Mouse (Mus musculus) large intestine, adult 2 months (tissue): ENCODE results near the gene Erich2. TPM values are rescaled to one million over a fixed set of nuclear protein-coding genes. Genes with fewer than 3 reads are reported as not detected.

Experiments used
- DNase-seq: peaks from one replicate; pipeline ENCODE4 v3.0.0-alpha.2; 2012; ENCODE audit warnings: low read depth, low spot score
- WGBS: fragments of 180-500 bp; shearing (Covaris S2); methylation state at CpG from one replicate; pipeline ENCODE4 v1.1.7; 2018; 5-methylcytosine and 5-hydroxymethylcytosine counted together
- polyA plus RNA-seq: library from polyadenylated mRNA; depleted of rRNA; stranded (reverse); fragments of >200 nt; gene quantifications from 2 replicates; pipeline ENCODE4 v1.2.3, GENCODE M21; 2012

The Erich2 gene
- polyA plus RNA-seq, 1 experiment: 0.31 TPM

DNA sequence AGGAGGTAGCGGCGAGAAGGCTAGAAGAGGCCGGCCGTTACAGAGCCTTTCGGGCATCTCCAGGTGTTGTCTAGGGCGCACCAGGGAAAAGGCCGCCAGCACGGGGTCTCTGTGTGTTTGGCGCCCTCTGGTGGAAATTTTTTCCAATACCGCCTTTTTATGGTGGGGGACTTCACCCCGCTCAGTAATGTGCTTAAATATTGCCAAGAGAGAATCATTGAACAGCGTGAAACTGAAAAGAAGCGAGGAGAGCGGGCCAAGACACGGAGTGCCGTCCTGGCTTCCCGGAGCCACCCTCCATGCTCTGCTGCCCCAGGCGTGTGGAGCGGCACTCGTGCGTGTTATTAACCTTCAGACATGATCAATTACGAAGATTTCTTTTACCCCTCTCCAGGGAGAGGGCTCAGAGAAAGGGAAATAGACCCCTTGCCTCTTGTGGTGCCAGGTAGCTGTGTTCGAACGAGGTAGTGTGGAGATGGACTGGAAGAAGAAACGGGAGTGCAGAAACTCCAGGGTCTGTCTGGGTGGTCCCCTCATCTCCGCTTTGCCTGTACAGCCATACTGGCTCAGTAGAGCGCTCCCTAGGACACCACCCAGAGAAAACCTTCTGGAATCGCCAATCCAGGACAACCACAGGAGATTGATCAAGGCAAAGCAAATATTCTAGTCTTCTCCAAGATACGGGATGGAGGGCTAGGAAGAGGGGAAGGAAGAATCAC is 52.6 kb downstream of the Erich2 start:
- no peak for DNase-seq
- 2% methylated on average over 29 of the region's 29 CpGs for WGBS

DNA sequence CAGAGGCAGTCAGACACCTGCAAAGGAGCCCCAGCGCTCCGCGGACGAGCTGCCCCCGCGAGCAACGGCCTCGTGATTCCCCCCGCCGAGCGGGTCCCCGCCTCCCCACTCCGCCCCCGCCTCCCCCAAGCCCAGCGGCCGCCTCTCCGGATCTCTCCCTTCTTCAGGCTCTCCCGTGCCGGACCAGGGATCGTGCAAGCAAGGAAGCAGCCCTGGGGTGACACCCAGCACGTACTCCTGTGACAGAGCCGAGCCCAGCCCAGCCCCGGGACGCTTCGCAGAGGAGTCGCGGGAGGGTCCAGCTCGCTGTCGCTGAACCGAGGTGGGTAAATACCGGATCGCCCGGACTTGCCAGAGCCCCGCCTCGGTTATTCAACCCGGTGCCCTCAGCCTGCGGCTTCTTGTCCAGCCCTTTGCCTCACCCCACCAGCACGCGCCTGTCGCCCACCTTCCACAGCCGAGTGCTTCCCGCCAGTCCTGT is 53.4 kb downstream of the Erich2 start:
- no peak for DNase-seq
- 2% methylated on average over 41 of the region's 42 CpGs for WGBS

- 1% methylated on average over 34 of the region's 34 CpGs for WGBS
- DNase-seq: no peak
Measured at GRCm38 (mm10) chr2:70562611-70562980, 54.0 kb downstream of the Erich2 start.

- whole genome bisulfite sequencing: 2% methylated on average over 40 of the region's 40 CpGs
- no peak for DNase-seq
Measured at GRCm38 (mm10) chr2:70562981-70563671, 54.5 kb downstream of the Erich2 start.

DNA sequence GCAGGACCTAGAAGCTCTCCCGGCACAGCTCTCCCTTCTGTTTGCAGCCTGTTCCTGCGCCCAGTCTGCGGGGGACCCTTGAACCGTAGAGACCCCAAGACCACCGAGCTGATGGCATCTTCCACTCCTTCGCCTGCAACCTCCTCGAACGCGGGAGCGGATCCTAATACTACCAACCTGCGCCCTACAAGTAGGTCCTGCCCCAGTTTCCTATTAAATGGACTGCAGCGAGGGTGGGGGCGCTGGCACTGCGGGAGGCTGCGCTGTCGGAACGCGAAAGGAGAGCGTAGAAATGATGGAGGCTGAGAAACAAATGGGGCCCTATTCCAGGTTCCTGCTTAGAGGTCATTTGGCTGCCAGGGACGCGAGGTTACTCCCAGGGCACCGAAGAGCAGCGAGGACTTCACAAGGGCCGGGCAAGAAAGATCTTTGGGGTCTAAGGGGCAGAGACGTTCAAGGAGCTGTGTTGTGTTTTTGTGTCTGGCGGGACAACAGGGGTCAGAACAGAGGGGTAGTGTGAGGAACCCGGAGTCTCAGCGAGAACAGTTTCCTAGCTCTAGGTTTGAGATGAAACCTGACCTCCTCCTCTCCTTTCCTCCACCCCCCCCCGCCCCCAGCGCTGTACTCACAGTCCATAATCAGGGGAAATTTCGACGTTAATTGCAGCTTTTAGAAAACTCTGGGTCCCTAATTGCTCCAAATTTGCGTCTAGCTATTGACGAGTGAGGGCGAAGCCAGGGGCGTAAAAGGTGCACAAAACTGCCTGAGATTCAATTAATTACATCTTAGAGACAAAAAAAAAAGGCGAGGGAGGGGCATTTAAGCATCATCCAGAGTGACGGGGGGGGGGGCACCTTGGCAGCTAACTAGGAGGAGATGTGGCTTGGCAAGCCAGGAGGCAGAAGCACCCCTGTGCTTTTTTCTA is 55.4 kb downstream of the Erich2 start:
- DNase-seq: no peak
- WGBS: 2% methylated on average over 38 of the region's 38 CpGs

DNA sequence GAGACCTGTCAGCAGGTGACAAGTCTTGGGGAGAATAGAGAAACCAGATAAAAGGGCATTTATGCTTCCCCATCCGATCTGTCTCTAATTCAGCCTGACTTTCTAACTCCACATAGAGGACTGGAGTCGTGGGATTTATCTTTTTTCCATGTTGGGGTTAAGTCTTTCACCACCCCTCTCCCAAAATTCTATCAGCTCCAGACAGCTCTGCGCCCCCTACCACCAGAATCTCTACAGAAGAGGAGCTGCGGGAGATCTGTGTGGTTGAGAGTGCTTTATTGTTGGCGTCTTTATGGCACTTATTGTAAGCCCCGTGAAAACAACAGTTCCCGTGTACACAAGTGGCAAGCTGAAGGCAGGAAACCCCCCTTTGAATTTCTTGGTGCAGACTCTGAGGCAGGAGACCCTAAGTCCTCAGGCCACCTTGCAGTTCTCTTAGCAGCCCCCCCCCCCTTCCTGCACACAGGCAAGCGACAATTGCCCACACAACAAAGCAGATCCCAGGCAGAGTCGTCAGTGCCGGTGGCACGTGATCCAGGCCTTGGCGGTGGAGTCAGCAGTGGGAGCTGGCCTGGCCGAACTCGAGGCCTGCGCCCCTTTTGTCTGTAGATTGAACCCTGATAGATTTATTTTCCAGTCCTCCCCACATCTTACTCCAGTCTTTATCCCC is 56.2 kb downstream of the Erich2 start:
- 6% methylated on average over 15 of the region's 15 CpGs for WGBS
- no peak for DNase-seq

DNA sequence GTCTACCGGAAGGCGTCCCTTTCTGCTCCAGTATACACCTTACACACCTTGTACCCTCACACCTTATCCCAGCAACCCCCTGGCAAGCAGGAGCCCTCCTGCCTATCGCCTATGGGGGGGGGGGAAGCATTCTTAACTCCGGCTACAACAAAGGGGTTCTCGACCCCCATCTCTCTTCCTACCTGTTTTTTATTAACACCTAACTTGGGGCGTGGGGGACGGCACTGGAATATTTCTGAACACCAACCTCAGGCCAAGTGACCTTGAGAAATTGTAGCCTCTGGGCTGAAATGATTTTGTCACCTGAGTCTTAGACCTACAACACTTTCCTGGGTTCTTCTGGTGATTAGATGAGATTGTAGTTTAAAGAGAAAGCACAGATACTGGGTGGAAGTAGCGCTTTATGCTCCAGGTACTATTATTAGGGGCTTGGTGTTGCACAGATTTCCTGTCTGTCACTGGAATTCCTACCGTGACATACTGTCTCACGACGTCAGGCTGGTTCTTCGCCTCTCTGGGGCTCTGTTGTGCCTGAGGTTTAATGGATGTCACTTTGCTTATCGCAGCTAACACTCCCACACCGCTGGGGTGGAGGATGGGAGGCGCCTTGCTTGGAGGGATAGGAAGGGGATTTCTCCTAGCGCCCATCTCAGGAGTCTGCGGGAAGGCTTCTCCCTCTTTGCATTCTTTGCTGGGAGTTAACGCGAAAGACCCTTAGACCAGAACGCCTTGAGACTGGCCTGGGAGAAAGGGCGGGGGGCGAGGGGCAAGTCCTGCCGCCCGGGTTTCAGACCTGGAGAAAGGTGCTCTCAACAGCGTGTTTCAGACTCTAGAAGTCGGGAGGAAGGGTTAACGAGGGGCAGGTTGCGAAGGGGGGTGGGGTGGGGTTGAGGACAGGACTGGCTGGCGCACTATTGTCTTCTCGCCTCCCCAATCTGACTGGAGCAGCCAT is 57.3 kb downstream of the Erich2 start:
- 8% methylated on average over 30 of the region's 30 CpGs for WGBS
- DNase-seq: no peak

DNA sequence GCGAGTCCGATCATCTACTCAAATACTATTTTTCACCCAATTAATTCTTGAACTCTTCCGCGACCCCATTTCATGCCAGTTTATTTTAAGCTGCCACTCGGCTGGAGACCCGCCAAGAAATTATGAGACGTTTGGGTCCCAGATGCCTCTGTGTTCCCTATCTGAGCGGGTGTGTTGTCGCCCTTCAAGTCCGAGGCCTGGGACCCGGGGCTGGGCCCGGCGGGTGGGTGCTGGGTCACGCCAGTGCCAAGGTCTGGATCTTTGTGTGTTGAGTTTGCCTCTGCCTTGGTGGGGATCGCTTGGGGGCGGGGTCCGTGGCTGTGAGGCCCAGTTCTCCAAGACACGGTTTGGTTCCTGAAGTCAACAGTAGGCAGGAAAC is 58.0 kb downstream of the Erich2 start:
- no peak for DNase-seq
- 8% methylated on average over 18 of the region's 18 CpGs for WGBS

GRCm38 (mm10) chr2:70567071-70567681 is 58.6 kb downstream of the Erich2 start:
- no peak for DNase-seq
- WGBS: 10% methylated on average over 23 of the region's 23 CpGs

- WGBS: 5% methylated on average over 12 of the region's 12 CpGs
- DNase-seq: no peak
Measured at GRCm38 (mm10) chr2:70567682-70568077, 59.1 kb downstream of the Erich2 start.

- DNase-seq: no peak
- WGBS: 3% methylated on average over 34 of the region's 34 CpGs
Measured at GRCm38 (mm10) chr2:70568198-70568941, 59.8 kb downstream of the Erich2 start.

DNA sequence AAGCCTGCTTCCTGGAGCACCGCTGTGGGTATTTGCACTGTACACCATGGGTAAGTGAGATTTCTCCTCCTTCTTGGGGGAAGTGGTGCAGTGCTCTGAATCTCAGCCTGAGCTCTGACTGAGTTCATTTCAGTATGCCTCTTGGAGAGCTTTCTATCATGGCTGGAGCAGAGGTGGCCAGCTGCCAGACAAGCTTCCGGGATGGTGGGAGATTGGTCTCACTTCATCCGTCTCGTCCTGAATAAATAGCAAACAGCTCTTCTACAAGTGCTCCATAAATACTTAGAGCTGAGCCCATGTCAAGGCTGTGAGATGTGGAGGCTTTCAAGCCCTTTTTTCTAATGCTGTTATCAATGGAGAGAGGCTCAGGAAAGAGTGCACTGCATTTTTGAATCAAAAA is 63.1 kb downstream of the Erich2 start:
- no peak for DNase-seq
- WGBS: 51% methylated on average over 4 of the region's 4 CpGs

DNA sequence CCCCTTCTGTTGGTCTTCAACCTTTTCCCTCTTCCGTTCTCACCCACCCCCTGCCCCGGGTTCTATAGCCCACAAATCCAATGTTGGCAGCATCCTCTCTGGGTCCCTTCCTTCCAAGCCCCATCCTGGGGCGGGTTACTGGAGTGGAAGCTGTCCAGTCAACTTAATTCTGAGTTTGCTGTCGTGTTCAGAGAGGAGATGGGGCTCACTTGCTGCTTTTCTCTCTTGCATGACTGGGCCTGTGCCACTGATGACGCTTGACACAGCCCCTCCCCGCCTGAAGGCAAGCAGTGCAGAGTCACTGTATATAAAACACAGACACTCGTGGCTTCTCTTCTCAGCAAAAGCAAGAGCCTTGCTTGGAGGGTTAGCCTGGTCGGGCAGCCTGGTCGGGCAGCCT is 63.6 kb downstream of the Erich2 start:
- WGBS: 52% methylated on average over 9 of the region's 9 CpGs
- no peak for DNase-seq

DNA sequence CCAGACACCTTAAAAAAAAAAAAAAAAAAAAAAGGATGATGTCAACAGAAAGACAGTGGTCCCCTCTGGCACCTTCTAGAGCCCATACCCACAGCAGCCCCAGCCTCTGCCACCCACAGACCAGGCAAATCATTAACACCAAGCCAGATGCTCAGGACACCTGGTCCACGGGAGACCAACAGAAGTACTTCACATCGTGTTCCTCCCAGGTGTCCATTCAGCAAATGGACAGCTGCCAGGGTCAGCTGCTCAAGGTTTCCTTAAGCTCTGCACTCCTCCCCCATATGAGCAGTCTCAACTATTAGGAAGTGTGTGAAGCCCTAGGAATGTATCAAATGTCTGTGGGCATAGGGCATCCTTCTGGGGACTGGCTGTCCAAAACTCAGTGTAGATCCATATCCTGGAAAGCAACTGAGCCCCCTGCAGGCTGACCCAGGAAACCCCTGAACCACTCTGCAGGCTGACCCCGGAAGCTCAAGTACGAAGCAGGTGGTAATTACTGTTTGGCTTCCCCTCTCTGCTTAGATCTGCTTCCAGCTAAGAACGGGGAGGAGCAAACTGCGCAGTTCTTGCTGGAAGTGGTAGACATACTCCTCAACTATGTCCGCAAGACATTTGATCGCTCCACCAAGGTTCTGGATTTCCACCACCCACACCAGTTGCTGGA is 65.1 kb downstream of the Erich2 start:
- WGBS: 61% methylated on average over 8 of the region's 8 CpGs
- DNase-seq: no peak

- DNase-seq: no peak
- WGBS: 92% methylated on average over 6 of the region's 6 CpGs
Measured at GRCm38 (mm10) chr2:70588200-70588599, 79.6 kb downstream of the Erich2 start.
